Comparison of ENCODE assay signal across 7 mouse cellular contexts in the genomic region with DNA sequence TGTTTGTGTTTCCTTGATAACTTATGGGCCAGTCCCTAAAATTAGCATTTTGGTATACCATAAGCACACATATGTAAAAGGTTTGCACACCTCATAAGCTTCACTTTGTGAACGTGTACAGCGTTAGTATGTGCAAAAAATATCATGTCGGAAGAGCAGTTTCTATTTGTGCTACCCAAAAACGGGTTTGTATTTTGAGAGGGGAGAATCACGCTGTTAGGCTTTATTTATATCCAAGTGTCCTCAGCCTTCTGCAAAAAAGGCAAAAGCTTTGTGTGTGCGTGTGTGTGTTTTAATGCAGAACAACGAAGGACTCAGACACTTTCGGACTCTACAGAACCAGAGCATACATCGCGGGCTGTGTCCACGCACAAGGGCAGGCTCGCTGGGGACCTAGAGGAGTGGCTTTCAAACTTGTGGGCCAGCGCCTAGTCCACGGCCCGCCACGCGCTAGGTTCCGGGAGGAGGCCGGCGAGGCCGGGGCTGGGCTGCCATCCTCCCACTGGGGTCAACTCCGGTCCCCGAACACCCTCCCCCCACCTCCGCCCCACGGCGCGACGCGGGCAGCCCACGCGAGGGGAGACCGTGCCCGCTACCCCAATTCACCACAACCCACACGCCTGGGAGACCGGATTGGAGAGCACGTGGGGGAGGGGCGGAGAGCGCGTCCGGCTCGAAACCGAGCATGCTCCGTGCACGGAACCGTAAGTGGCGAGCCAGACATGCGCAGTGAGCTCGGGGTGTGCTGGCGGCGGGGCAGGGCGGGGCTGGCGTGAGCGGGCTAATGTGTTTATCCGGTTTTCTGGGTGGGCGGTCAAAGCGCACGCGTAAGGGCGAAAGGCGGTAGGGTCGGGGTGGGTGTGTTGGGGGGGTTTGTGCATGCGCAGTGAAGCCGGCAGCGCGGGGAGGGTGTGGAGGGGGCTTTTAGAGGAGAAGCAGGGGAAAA. TPM values are rescaled to one million over a fixed set of nuclear protein-coding genes. Genes with fewer than 3 reads are reported as not detected.
DNase-seq lines count a peak whose midpoint lies in the region; ATAC-seq lines count a peak whose summit lies in the region.

No protein-coding gene starts in this region.

- DNase-seq in adrenal gland, postnatal 10 days: peak; percentile 99
- peak; percentile 99 for DNase-seq in embryonic facial prominence, embryonic 10.5 days (ENCODE audit: low spot score)
- peak; percentile 99 for DNase-seq in kidney, adult 11 months
- peak; percentile 99 for DNase-seq in limb, embryonic 10.5 days (ENCODE audit: low spot score)
- DNase-seq in spleen, adult 12 weeks (ENCODE audit: low spot score): peak; percentile 94

- peak overlapping the region; percentile 87 for H3K9ac ChIP-seq in midbrain, embryonic 13.5 days (replicated peaks)

- H3K36me3 ChIP-seq in embryonic facial prominence, embryonic 10.5 days (replicated peaks): peaks cover under 1% of the 10 kb centered on the region; the same call in 1 of the 2 replicates
- H3K36me3 ChIP-seq in limb, embryonic 10.5 days: no peaks in the 10 kb centered on the region
- no peaks in the 10 kb centered on the region for H3K36me3 ChIP-seq in midbrain, embryonic 13.5 days

- ATAC-seq in granulocyte monocyte progenitor cell, adult 5-6 weeks (replicated peaks; ENCODE audit: poor library complexity, severe bottlenecking): peak; percentile 69
- ATAC-seq in midbrain, embryonic 13.5 days: peak; percentile 95

- H3K27me3 ChIP-seq in embryonic facial prominence, embryonic 10.5 days (replicated peaks; ENCODE audit: low read depth, poor library complexity, severe bottlenecking): no peaks in the 10 kb centered on the region
- H3K27me3 ChIP-seq in limb, embryonic 10.5 days (ENCODE audit: low read depth, poor library complexity, severe bottlenecking): no peaks in the 10 kb centered on the region
- no peaks in the 10 kb centered on the region for H3K27me3 ChIP-seq in midbrain, embryonic 13.5 days

- peak overlapping the region; percentile 65 for H3K4me2 ChIP-seq in midbrain, embryonic 13.5 days (replicated peaks)

- peaks cover 31% of the 10 kb centered on the region for H3K4me1 ChIP-seq in embryonic facial prominence, embryonic 10.5 days
- peaks cover 23% of the 10 kb centered on the region for H3K4me1 ChIP-seq in limb, embryonic 10.5 days
- peaks cover 22% of the 10 kb centered on the region for H3K4me1 ChIP-seq in midbrain, embryonic 13.5 days (replicated peaks)

- 2% methylated on average over 65 of the region's 65 CpGs for WGBS in embryonic facial prominence, embryonic 10.5 days
- 2% methylated on average over 61 of the region's 65 CpGs for WGBS in limb, embryonic 10.5 days
- WGBS in midbrain, embryonic 13.5 days: 3% methylated on average over 64 of the region's 65 CpGs

- peak overlapping the region; percentile 99 for H3K27ac ChIP-seq in embryonic facial prominence, embryonic 10.5 days (replicated peaks)
- H3K27ac ChIP-seq in limb, embryonic 10.5 days: peak overlapping the region; percentile 99
- peak overlapping the region; percentile 93 for H3K27ac ChIP-seq in midbrain, embryonic 13.5 days

- peak overlapping the region; percentile 99 for H3K4me3 ChIP-seq in embryonic facial prominence, embryonic 10.5 days
- H3K4me3 ChIP-seq in limb, embryonic 10.5 days: peak overlapping the region; percentile 99
- peak overlapping the region; percentile 81 for H3K4me3 ChIP-seq in midbrain, embryonic 13.5 days (replicated peaks)

- no peaks in the 10 kb centered on the region for H3K9me3 ChIP-seq in embryonic facial prominence, embryonic 10.5 days
- H3K9me3 ChIP-seq in limb, embryonic 10.5 days (replicated peaks): no peaks in the 10 kb centered on the region
- H3K9me3 ChIP-seq in midbrain, embryonic 13.5 days: no peaks in the 10 kb centered on the region

RNA-seq across cellular contexts. Expression of gene Msl2, which starts 0.6 kb away (rescaled TPM):
- 10 to 100 TPM; 44.4 to 47.7 TPM for total RNA-seq in adrenal gland, postnatal 10 days (2021)
- polyA plus RNA-seq in embryonic facial prominence, embryonic 10.5 days (2016; fragmentation: Nextera tagmentation; extraction: Ambion mirVana): 5.0 and 5.2 TPM in 2 replicates
- total RNA-seq in granulocyte monocyte progenitor cell, adult 5-6 weeks (2014; fragmentation: Nextera tagmentation): 55.3 and 55.8 TPM in 2 replicates
- 38.0 and 47.4 TPM in 2 replicates for total RNA-seq in granulocyte monocyte progenitor cell, adult 5-6 weeks (2017)
- 5.1 and 5.8 TPM in 2 replicates for polyA plus RNA-seq in limb, embryonic 10.5 days (2016; fragmentation: Nextera tagmentation; extraction: Ambion mirVana)
- polyA plus RNA-seq in midbrain, embryonic 13.5 days (2015; fragmentation: Nextera tagmentation; extraction: Ambion mirVana): 5.5 and 7.2 TPM in 2 replicates

RNA-seq across cellular contexts. Expression of gene Pccb, which starts 38.6 kb away (rescaled TPM):
- 100 to 1,000 TPM; 203 to 209 TPM for total RNA-seq in adrenal gland, postnatal 10 days (2021)
- 13.2 and 14.4 TPM in 2 replicates for polyA plus RNA-seq in embryonic facial prominence, embryonic 10.5 days (2016; fragmentation: Nextera tagmentation; extraction: Ambion mirVana)
- 17.9 and 18.7 TPM in 2 replicates for total RNA-seq in granulocyte monocyte progenitor cell, adult 5-6 weeks (2014; fragmentation: Nextera tagmentation)
- total RNA-seq in granulocyte monocyte progenitor cell, adult 5-6 weeks (2017): 15.6 and 21.4 TPM in 2 replicates
- polyA plus RNA-seq in limb, embryonic 10.5 days (2016; fragmentation: Nextera tagmentation; extraction: Ambion mirVana): 11.6 and 15.6 TPM in 2 replicates
- polyA plus RNA-seq in midbrain, embryonic 13.5 days (2015; fragmentation: Nextera tagmentation; extraction: Ambion mirVana): 23.0 TPM in 2 replicates

Comparison
In these comparisons a context has a peak if more than half of its experiments do, and no peak if none do; other contexts are left out.
1. Peak in every context shown above with its lines: DNase-seq, ATAC-seq, H3K4me3 ChIP-seq and H3K27ac ChIP-seq.